Comparison of ENCODE assay signal across 8 mouse cellular contexts in the genomic region with DNA sequence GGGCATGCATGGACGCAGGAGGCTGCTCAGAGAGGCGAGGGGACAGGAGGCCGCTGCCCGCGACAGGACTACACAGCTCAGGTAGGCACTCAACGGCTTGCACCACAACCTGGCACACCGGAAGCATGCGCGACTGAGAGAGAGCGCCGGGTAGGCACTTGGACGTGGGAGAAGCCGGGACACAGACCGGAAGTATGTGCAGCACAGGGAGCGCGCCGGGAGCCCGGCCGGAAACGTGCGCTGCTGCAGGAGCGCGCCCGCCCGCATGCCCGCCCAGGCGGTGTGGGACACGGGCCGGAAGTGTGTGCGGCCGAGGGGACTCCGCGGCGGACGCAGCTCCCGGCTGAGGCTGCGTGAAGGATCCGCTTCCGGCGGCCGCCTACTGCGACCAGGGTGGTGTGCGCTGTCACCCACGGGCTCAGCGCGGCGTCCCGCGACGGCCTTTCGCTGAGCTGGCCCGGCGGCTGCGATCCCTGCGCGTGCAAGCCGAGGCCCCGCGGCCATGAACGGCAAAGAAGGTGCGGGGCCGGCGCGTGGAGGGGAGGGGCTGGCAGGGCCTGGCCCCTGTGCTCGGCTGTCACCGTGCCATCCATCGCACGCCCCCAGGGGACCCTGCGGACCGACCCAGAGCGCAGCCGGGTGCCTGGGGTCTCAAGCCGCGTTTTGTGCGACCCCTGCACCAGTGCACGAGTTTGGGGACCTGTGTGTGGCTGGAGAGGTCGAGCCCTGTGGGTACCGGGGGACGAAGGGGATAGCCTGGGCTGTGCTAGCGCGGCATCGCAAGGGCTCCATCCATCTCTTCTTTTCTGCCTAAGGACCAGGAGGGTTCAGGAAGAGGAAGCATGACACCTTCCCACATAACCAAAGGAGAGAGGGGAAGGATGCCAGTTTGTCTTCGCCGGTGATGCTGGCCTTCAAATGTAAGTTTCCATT. TPM values are rescaled to one million over a fixed set of nuclear protein-coding genes. Genes with fewer than 3 reads are reported as not detected.
DNase-seq lines count a peak whose midpoint lies in the region; ATAC-seq lines count a peak whose summit lies in the region.

TSS of gene Tsnax (plus strand) at position 303 of the 933 bp plus-strand sequence.

- ATAC-seq in forebrain, embryonic 14.5 days, result peak; percentile 99
- ATAC-seq in neural tube, embryonic 15.5 days (ENCODE audit: low FRiP score), result peak; percentile 99

- H3K27ac ChIP-seq in forebrain, embryonic 14.5 days (ENCODE audit: low read depth, low read length), result peak within 1 kb of the TSS; percentile 79
- peak within 1 kb of the TSS; percentile 89 for H3K27ac ChIP-seq in neural tube, embryonic 15.5 days (replicated peaks)

- H3K36me3 ChIP-seq in forebrain, embryonic 14.5 days (ENCODE audit: control insufficient read depth, insufficient read depth, low read length), result peaks cover 27% of the 10 kb centered on the region
- peaks cover 25% of the 10 kb centered on the region for H3K36me3 ChIP-seq in neural tube, embryonic 15.5 days

- intact Hi-C loops in heart, postnatal 14 days (cut with DNase I), result loop anchor here (2.0 to 5.0 kb wide), 2 partner anchors 62 to 116 kb away; partner anchors contain the start of genes Exoc8 and Sprtn

- peak within 1 kb of the TSS; percentile 83 for H3K4me2 ChIP-seq in forebrain, embryonic 14.5 days (ENCODE audit: low read length)
- H3K4me2 ChIP-seq in neural tube, embryonic 15.5 days, result peak within 1 kb of the TSS; percentile 89

- peaks cover 2% of the 10 kb centered on the region; the same call in 1 of the 2 replicates for H3K4me1 ChIP-seq in forebrain, embryonic 14.5 days (ENCODE audit: control insufficient read depth, insufficient read depth, low read length)
- peaks cover 17% of the 10 kb centered on the region for H3K4me1 ChIP-seq in neural tube, embryonic 15.5 days

- H3K4me3 ChIP-seq in forebrain, embryonic 14.5 days (ENCODE audit: low read depth, low read length), result peak within 1 kb of the TSS; percentile 97
- peak within 1 kb of the TSS; percentile 100 for H3K4me3 ChIP-seq in neural tube, embryonic 15.5 days (replicated peaks)

- peak; percentile 94 for DNase-seq in ES-CJ7 (ENCODE audit: low read depth, low spot score)
- DNase-seq in cerebellum, adult 11 months, result peak; percentile 89
- peak; percentile 95 for DNase-seq in forebrain, embryonic 14.5 days (ENCODE audit: low spot score)
- DNase-seq in heart, postnatal 14 days, result peak; percentile 94 to 95
- peak; percentile 93 for DNase-seq in layer of hippocampus, adult 11-12 months (ENCODE audit: low spot score)
- peak; percentile 90 to 93 for DNase-seq in lung, adult 18-20 months
- peak; percentile 94 for DNase-seq in testis, postnatal 14 days (ENCODE audit: low spot score)

- H3K27me3 ChIP-seq in forebrain, embryonic 14.5 days (replicated peaks; ENCODE audit: control insufficient read depth, insufficient read depth, low read length), result no peaks in the 10 kb centered on the region
- H3K27me3 ChIP-seq in neural tube, embryonic 15.5 days (replicated peaks), result 0 out of 2 replicates have a peak, but pooled peaks cover 3% of the 10 kb centered on the region

- H3K9ac ChIP-seq in forebrain, embryonic 14.5 days (ENCODE audit: low read length), result peak within 1 kb of the TSS; percentile 97
- peak within 1 kb of the TSS; percentile 99 for H3K9ac ChIP-seq in neural tube, embryonic 15.5 days (replicated peaks)

- H3K9me3 ChIP-seq in forebrain, embryonic 14.5 days (replicated peaks; ENCODE audit: control insufficient read depth, low read length), result no peaks in the 10 kb centered on the region
- H3K9me3 ChIP-seq in neural tube, embryonic 15.5 days (replicated peaks), result no peaks in the 10 kb centered on the region

- WGBS in forebrain, embryonic 14.5 days, result 2% methylated on average over 84 of the region's 84 CpGs
- 3% methylated on average over 62 of the region's 84 CpGs for WGBS in neural tube, embryonic 15.5 days

RNA-seq across cellular contexts. Expression of gene Tsnax, which starts in this region (rescaled TPM):
- 171 and 186 TPM in 2 replicates for polyA plus RNA-seq in forebrain, embryonic 14.5 days (2014; fragmentation: Nextera tagmentation; extraction: Ambion mirVana)
- total RNA-seq in heart, postnatal 14 days (2021), result 10 to 100 TPM; 74.0 to 74.1 TPM
- 176 and 192 TPM in 2 replicates for polyA plus RNA-seq in neural tube, embryonic 15.5 days (2015; fragmentation: Nextera tagmentation; extraction: Ambion mirVana)

Comparison
In these comparisons a context has a peak if more than half of its experiments do, and no peak if none do; other contexts are left out.
1. Peak in every context shown above with its lines: DNase-seq, ATAC-seq, H3K4me3 ChIP-seq and H3K27ac ChIP-seq.